Mouse (Mus musculus): ENCODE data around the gene Gm20388. TPM values are rescaled to one million over a fixed set of nuclear protein-coding genes. Genes with fewer than 3 reads are reported as not detected.
A peak's percentile ranks its signal among the peaks of the same experiment; 100 is the strongest.

Gm20388 gene
- polyA plus RNA-seq, 1 experiment: 59.3 TPM

DNA sequence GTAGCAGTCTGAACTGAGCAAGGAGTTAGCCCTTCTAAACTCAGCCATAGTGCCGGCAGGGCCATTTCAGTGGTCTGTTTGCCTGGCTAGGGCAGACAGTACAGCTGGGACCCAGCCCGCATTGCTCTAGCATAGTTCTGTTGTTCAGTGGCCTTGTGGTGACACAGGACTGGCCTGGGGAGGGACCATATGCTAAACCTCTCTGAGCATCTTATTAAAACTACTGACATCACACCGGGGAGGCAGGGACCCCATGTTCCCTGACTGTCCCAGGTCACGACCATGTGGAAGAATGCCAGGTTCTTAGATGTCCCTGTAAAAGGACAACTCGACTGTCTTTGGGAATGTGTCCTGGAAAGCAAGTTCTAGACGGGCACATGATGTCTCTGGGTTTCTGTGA, 1181.5 kb downstream of the Gm20388 start:
- DNase-seq (ENCODE audit: low read depth): no peak
- no peak for TF ChIP-seq POLR2A (IDR thresholded peaks at IDR 0.05; ENCODE audit: borderline replicate concordance, extremely low read depth, insufficient read depth, insufficient read length, poor library complexity, severe bottlenecking)

DNA sequence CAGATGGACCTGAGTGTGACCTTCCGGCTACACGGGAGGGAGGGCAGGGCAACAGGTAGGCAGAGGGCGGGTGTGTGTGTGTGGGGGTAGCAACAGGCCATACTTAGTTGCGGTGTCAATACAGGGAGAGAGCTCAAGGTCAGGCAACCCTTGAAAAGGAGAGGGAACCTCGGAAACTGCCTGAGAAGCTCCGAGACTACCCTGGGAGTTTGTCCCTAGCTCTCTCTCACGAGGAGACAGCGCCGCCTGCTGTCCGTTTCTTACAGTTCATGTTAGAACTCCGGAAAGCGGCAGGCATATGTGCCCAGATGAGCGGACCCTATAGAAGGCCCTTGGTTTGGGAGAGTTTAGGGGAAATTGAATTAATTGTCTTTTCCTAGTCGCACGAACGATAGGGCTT, 1182.0 kb downstream of the Gm20388 start:
- TF ChIP-seq POLR2A (IDR thresholded peaks at IDR 0.05; ENCODE audit: borderline replicate concordance, extremely low read depth, insufficient read depth, insufficient read length, poor library complexity, severe bottlenecking): no peak
- peak; percentile 95 for TF ChIP-seq CTCF (IDR thresholded peaks at IDR 0.05; ENCODE audit: borderline replicate concordance, extremely low read depth, insufficient read depth, insufficient read length)

DNA sequence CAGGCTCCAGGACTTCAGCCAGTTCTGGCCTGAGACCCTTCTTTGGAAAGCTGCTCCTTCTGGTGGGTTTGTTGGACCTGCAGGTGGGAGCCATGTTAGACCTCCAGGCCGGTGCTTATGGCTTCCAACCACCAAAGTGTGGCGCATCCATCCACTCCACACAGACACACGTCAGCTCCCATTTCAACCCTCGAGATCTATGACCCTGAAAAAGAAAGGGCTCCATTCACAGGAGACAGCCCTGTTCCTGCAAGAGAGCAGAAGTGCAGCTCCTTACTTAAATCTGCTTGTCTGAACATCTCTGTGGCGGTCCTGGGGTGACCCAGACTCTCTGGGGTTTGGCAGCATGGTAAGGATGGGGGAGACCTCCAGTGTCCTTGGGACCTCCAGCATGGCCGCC, 1182.9 kb downstream of the Gm20388 start:
- no peak for DNase-seq (ENCODE audit: low read depth)
- TF ChIP-seq CTCF (IDR thresholded peaks at IDR 0.05; ENCODE audit: borderline replicate concordance, extremely low read depth, insufficient read depth, insufficient read length): no peak
- TF ChIP-seq POLR2A (IDR thresholded peaks at IDR 0.05; ENCODE audit: borderline replicate concordance, extremely low read depth, insufficient read depth, insufficient read length, poor library complexity, severe bottlenecking): no peak

More for the DNA sequence above, 1182.0 kb downstream of the Gm20388 start:
- DNase-seq (ENCODE audit: low read depth): peak; percentile 87

DNA sequence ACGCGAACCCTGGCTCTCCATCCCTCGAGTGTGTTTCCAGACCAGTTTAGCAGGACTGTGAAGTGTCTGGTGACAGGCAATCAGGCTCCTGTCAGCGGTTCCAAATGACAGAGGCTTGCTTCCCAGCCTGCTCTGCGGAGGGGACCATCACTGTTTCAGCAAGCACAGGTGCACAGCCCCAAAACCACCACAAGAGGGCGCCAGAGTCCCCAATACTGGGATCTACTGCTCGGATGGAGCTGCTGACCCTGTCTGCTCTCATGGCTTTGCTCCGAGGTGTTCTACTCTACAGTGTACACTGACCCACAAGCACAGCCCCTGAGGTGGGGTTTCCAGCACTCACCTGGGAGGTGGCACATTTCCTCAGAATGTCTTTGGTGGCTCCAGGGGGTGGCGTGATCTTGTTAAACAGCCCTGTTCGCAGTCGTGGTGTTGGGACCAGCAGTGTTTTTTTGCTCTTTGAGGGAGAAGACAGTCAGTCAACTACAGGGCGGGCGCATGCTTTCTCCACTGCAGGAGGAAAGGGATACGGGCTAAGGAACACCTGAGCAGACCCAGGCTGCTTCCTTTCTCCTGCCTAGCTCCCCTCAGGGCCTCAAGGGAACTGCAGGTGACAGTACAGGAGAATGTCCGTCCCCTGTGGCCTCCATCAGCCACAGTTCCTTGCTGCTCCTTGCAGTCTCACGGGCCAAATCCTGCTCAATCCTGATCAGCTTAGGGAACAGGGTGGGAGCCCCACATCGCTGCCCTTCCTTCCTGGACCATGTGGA, 1193.6 kb downstream of the Gm20388 start:
- TF ChIP-seq CTCF (IDR thresholded peaks at IDR 0.05; ENCODE audit: borderline replicate concordance, extremely low read depth, insufficient read depth, insufficient read length) (peak; percentile 99), POLR2A (IDR thresholded peaks at IDR 0.05; ENCODE audit: borderline replicate concordance, extremely low read depth, insufficient read depth, insufficient read length, poor library complexity, severe bottlenecking) (no peak)
- peak; percentile 73 for DNase-seq (ENCODE audit: low read depth)

DNA sequence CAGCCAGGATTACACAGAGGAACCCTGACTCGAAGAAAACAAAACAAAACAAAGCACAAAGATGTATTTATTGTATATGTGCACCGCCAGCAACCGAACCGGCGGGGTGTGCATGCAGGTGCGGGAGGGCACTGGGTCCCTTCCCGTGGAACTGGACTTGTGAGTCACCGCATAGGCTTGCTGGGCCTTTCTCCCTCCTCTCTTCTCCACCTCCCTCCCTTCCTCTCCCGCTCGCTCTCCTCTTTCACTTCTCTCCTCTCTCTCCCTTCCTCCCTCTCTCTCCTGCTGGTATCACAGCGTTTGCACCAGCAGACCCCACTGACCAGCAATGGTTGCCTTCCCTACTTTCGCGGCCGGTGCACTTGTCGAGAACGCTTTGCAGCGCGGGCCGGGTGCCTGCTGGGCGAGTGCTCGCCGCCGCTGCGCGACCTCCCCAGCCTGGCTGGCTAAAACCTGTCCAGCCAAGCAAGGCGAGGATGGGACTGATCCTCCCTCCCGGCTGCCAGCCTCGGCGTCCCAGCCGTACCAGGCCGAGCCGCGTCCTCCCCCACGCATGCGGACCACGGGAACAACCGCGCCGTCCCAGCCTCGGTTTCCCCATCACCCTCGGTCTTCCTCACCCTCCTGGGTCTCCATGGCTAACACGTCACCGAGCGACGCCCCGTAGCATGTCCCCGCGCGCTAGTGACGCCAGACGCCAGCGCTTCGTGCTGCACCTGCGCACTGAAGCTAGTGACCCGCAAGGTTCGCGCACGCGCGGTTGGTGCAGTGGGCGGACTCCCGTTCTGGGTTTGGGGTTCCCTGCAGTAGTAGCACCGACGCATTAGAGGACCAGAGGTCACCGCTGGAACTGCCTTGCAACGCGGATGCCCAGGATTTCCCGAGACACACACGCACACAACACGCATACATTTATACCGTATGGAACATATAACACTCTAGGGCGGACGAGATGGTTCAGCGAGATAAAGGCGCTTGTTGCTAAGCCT, 1197.3 kb downstream of the Gm20388 start, which contains the start of gene Mthfsd:
Gene Mthfsd (minus strand): TSS at position 725 of the 989 bp plus-strand sequence.
- peak; percentile 99 for DNase-seq (ENCODE audit: low read depth)
- TF ChIP-seq CTCF (IDR thresholded peaks at IDR 0.05; ENCODE audit: borderline replicate concordance, extremely low read depth, insufficient read depth, insufficient read length) (peak; percentile 13; the same call in 1 of the 2 replicates), POLR2A (IDR thresholded peaks at IDR 0.05; ENCODE audit: borderline replicate concordance, extremely low read depth, insufficient read depth, insufficient read length, poor library complexity, severe bottlenecking) (peak; percentile 53; the same call in 1 of the 2 replicates)

DNA sequence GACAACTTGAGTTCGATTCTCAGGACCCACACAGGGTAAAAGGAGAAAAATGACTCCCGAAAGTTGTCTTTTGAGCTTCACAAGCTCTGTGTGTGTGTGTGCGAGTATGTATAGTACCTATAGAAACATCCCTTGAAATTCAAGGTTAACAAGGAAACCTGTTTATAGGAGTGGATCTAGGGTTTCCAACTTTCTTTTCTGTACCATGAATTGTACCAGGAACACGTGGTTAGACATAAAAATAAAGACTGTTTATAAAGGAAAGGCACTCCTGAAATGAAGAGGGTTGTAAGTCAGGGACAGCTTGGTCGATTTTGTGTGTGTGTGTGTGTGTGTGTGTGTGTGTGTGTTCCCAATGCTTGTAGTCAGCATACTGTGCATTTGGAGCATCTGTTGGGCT, 1198.0 kb downstream of the Gm20388 start:
- DNase-seq (ENCODE audit: low read depth): no peak
- TF ChIP-seq CTCF (IDR thresholded peaks at IDR 0.05; ENCODE audit: borderline replicate concordance, extremely low read depth, insufficient read depth, insufficient read length) (no peak), POLR2A (IDR thresholded peaks at IDR 0.05; ENCODE audit: borderline replicate concordance, extremely low read depth, insufficient read depth, insufficient read length, poor library complexity, severe bottlenecking) (no peak)

DNA sequence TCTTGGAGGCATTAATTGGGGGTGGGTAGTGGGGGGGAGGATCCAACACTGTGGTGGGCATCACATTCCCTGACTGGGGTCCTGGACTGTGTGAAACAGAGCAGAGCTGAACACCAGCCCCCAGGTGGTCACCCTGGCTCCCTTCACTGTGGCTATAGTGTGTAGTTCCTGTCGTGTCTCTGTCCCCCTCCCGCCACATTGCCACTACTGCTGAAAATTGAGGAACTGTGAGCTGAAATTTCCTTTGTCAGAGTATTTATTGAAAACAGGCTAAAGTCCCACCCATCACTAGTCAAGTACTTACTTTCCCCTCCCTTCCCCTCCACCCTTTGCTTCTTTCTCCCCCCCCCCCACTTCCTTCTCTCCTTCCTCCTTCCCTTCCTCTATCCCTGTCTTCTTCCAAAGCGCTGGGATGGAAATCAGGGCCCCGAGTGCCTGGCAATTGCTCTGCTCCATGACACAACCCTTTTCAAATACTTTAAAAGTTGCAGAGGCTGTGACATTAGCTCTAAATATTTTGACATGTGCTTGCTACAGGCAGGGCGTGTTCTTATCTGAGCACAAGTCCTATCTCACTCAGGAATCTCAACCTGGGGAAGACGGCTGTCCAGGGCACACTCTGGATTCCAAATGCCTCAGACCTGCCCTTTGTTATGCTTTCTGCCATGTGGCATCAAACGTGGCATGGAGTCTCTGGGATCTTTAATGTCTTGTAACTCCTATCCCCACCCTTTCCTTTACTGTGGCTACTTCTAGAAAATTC, 1200.7 kb downstream of the Gm20388 start:
- no peak for TF ChIP-seq CTCF (IDR thresholded peaks at IDR 0.05; ENCODE audit: borderline replicate concordance, extremely low read depth, insufficient read depth, insufficient read length)
- TF ChIP-seq POLR2A (IDR thresholded peaks at IDR 0.05; ENCODE audit: borderline replicate concordance, extremely low read depth, insufficient read depth, insufficient read length, poor library complexity, severe bottlenecking): no peak
- DNase-seq (ENCODE audit: low read depth): no peak

DNA sequence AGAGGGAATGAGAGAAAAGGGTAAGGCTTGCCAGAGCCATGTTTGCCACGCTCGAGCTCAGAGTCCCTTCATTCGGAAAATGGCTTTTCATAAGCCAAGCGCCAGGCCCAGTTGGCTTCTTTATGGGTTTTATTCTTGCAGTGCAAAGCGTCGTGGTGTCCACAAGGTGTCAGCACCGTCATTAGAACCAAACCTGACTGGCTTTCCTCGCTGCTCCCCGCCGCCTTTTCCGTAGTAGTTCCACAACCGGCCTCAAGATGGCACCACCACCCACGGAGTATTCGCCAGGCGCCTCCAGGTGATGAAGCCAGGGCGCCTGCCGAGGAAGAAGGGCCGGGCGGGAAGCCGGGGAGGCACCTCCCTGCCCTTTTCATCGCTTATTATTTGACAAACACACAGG, 1202.6 kb downstream of the Gm20388 start:
- peak; percentile 95 for DNase-seq (ENCODE audit: low read depth)
- TF ChIP-seq POLR2A (IDR thresholded peaks at IDR 0.05; ENCODE audit: borderline replicate concordance, extremely low read depth, insufficient read depth, insufficient read length, poor library complexity, severe bottlenecking) (no peak), CTCF (IDR thresholded peaks at IDR 0.05; ENCODE audit: borderline replicate concordance, extremely low read depth, insufficient read depth, insufficient read length) (peak; percentile 99)

DNA sequence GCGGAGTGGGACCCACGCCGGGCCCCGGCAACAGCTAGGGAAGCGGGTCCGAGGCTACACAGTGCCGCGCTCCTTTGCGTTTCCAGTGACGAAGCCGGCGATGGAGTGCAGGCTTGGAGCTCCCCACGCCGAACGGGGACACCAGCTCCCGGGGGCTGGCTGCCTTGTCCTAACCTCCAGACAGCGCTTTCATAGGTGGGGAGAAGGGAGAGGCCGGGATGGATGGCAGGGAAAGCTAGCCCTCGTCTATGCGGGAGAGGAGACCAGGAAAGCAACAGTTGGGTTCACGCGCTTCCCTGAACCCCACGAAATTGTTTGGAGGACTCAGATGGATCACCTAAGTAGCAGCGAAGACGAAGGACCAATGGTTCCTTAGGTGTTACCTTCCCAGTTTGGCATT, 1204.5 kb downstream of the Gm20388 start:
- DNase-seq (ENCODE audit: low read depth): no peak
- TF ChIP-seq POLR2A (IDR thresholded peaks at IDR 0.05; ENCODE audit: borderline replicate concordance, extremely low read depth, insufficient read depth, insufficient read length, poor library complexity, severe bottlenecking): no peak
- TF ChIP-seq CTCF (IDR thresholded peaks at IDR 0.05; ENCODE audit: borderline replicate concordance, extremely low read depth, insufficient read depth, insufficient read length): no peak

DNA sequence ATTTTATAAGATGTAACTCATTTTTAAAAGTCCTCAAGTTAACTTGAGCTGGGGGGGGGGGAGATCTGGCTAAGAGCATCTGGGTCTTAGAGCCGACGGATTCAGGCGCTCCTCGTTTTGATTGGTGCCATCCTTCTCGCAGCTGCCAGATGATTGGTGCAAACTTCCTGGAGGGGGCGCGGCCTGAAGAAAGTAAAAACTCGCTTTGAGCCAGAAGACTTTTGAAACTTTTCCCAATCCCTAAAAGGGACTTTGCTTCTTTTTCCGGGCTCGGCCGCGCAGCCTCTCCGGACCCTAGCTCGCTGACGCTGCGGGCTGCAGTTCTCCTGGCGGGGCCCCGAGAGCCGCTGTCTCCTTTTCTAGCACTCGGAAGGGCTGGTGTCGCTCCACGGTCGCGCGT, 1205.3 kb downstream of the Gm20388 start, which contains the start of gene Foxc2:
Gene Foxc2 (plus strand): TSS at position 224 of the 400 bp plus-strand sequence.
- peak; percentile 94 for DNase-seq (ENCODE audit: low read depth)
- TF ChIP-seq CTCF (IDR thresholded peaks at IDR 0.05; ENCODE audit: borderline replicate concordance, extremely low read depth, insufficient read depth, insufficient read length): no peak
- TF ChIP-seq POLR2A (IDR thresholded peaks at IDR 0.05; ENCODE audit: borderline replicate concordance, extremely low read depth, insufficient read depth, insufficient read length, poor library complexity, severe bottlenecking): no peak

All from brain, embryonic 14.5 days (tissue).